Mouse (Mus musculus): ENCODE measurements at regions not wholly inside any gene's neighbourhood (a gene's known extent, or its start where the extent isn't known, plus 50 kb on each side); places are given as distances from the start of the nearest gene placed in this dataset.

DNA sequence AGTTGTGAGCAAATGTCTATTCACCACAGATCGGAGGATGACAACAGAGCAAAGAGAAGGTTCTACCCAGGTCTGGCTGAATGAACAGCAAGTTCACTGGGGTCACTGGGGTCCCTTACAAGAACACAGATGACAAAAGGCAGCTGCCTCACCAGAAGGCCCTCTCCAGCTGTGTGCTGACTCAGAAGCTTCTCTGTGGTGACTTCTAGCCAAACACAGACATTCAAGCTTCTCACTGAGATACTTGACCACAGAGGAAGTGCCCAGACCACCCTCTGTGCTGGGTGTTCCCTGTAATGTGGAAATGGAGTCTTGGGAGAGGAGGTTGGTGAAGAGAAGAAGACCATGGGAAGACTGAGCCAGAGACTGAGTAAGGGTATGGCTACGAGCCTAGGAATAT is 173.7 kb upstream of the Eef2kmt start:
- H3K27me3 ChIP-seq (ENCODE audit: control insufficient read depth, insufficient read depth, low read length), result no peaks in the 10 kb centered on the region
- ATAC-seq (ENCODE audit: low FRiP score, low TSS enrichment), result no peak
- no peak overlapping the region for H3K27ac ChIP-seq (replicated peaks)
- no peak for DNase-seq (ENCODE audit: low spot score)
- H3K4me2 ChIP-seq (replicated peaks; ENCODE audit: low read depth), result no peak overlapping the region
- 81% methylated on average over 2 of the region's 2 CpGs for WGBS
- H3K9ac ChIP-seq (ENCODE audit: low read length), result no peak overlapping the region
- TF ChIP-seq EP300 (optimal IDR thresholded peaks at IDR 0.05), result no peak
- TF ChIP-seq CTCF (IDR thresholded peaks at IDR 0.05; ENCODE audit: low read depth), result no peak
- H3K36me3 ChIP-seq (ENCODE audit: control insufficient read depth, insufficient read depth, low read length), result no peaks in the 10 kb centered on the region
- H3K9me3 ChIP-seq (ENCODE audit: control insufficient read depth, low read length), result no peaks in the 10 kb centered on the region
- no peak overlapping the region for H3K4me3 ChIP-seq (ENCODE audit: low read depth, low read length)
- no peaks in the 10 kb centered on the region for H3K4me1 ChIP-seq (replicated peaks; ENCODE audit: control insufficient read depth, insufficient read depth)

DNA sequence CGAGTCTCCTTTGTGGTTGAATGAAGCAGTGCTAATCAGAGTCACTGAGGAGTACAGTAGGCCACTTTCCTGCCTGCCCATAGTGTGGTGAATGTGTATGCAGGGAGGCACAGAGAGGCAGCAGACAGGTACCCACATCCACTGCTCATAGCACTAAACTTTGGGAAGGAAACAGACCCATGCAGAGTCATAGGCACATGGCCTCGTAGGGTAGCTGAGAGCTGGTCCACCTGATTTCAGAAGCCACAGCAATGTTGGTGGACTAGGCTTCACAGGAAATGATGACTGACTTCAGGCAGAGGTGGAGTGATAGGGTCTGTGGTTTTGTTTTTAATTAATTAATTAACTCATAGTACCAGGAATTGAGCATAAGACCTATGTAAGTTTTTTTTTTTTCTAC is 170.1 kb upstream of the Eef2kmt start:
- DNase-seq (ENCODE audit: low spot score), result no peak
- no peaks in the 10 kb centered on the region for H3K36me3 ChIP-seq (ENCODE audit: control insufficient read depth, insufficient read depth, low read length)
- no peaks in the 10 kb centered on the region for H3K4me1 ChIP-seq (replicated peaks; ENCODE audit: control insufficient read depth, insufficient read depth)
- H3K9me3 ChIP-seq (ENCODE audit: control insufficient read depth, low read length), result no peaks in the 10 kb centered on the region
- no peaks in the 10 kb centered on the region for H3K27me3 ChIP-seq (ENCODE audit: control insufficient read depth, insufficient read depth, low read length)
- 84% methylated on average over 2 of the region's 2 CpGs for WGBS
- TF ChIP-seq EP300 (optimal IDR thresholded peaks at IDR 0.05) (no peak), CTCF (IDR thresholded peaks at IDR 0.05; ENCODE audit: low read depth) (no peak)
- H3K9ac ChIP-seq (ENCODE audit: low read length), result no peak overlapping the region
- no peak overlapping the region for H3K27ac ChIP-seq (replicated peaks)
- no peak overlapping the region for H3K4me2 ChIP-seq (replicated peaks; ENCODE audit: low read depth)
- H3K4me3 ChIP-seq (ENCODE audit: low read depth, low read length), result no peak overlapping the region
- no peak for ATAC-seq (ENCODE audit: low FRiP score, low TSS enrichment)

DNA sequence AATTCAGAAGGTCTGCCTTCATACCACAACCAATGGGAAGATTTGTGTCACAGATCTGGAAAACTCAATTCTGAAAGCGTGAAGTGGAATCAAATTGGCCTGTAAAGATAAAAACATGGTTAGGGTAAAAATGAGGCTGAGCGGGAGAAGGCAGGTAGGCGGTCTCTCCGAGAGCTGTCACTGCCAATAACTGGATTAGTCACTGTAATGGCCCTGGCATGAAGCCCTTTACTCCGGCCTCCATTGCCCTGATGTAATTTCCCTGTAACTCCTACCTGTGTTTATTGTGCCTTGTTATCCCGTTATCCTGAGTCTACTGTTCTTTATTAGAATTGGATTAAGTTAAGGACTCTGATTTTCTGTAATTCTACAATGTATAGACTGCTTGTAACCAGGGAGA is 166.3 kb upstream of the Eef2kmt start:
- ATAC-seq (ENCODE audit: low FRiP score, low TSS enrichment), result no peak
- no peak for TF ChIP-seq CTCF (IDR thresholded peaks at IDR 0.05; ENCODE audit: low read depth)
- no peak for TF ChIP-seq EP300 (optimal IDR thresholded peaks at IDR 0.05)
- H3K4me3 ChIP-seq (ENCODE audit: low read depth, low read length), result no peak overlapping the region

DNA sequence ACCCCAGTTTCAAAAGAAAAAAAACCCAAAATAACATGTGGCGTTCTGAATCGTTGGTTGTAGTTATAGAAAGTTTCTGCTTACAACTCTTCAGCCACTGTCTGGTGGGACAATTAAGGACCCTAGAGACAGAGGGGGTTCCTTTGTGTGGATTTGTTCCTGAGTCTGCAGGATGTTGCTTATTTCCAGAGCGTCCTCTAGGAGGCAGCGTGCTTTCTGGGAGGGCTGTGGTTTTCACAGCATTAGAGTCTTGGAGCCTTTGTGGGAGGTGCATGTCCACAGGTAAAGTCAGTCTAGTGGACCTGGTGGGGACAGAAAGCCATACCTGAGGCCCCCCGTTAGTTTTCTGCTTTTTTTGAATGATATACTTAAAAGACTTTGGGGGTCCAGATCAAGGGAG is 165.8 kb upstream of the Eef2kmt start:
- DNase-seq (ENCODE audit: low spot score), result no peak
- WGBS, result 76% methylated on average over 5 of the region's 5 CpGs
- no peak for ATAC-seq (ENCODE audit: low FRiP score, low TSS enrichment)

More for the DNA sequence above, 166.3 kb upstream of the Eef2kmt start:
- 73% methylated on average over 6 of the region's 6 CpGs for WGBS
- Histone ChIP-seq H3K27ac (replicated peaks) (no peak overlapping the region), H3K36me3 (ENCODE audit: control insufficient read depth, insufficient read depth, low read length) (no peaks in the 10 kb centered on the region), H3K9ac (ENCODE audit: low read length) (no peak overlapping the region), H3K27me3 (ENCODE audit: control insufficient read depth, insufficient read depth, low read length) (no peaks in the 10 kb centered on the region), H3K4me2 (replicated peaks; ENCODE audit: low read depth) (no peak overlapping the region), H3K4me1 (replicated peaks; ENCODE audit: control insufficient read depth, insufficient read depth) (no peaks in the 10 kb centered on the region), H3K9me3 (ENCODE audit: control insufficient read depth, low read length) (no peaks in the 10 kb centered on the region)
- no peak for DNase-seq (ENCODE audit: low spot score)

DNA sequence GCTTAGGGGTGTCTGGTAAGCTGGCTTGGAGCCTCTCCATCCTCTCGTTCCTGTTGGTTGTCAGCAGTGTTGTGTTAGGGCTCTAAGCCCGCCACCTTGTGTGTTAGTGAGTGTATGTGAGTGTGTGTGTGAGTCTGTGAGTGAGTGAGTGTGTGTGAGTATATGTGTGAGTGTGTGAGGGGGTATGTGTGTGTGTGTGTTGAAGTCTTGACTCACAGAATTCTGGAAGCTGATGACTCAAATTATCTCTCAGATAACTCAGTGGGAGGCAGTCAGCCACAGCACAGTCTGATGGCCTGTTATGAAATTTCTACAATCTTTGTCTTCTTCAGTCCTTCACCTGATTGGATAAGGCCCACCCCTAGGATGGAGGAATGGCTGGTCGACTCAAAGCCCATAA is 163.7 kb upstream of the Eef2kmt start:
- H3K27me3 ChIP-seq (ENCODE audit: control insufficient read depth, insufficient read depth, low read length), result no peaks in the 10 kb centered on the region
- H3K27ac ChIP-seq (replicated peaks), result no peak overlapping the region
- DNase-seq (ENCODE audit: low spot score) (no peak), ATAC-seq (ENCODE audit: low FRiP score, low TSS enrichment) (no peak)
- WGBS, result 74% methylated on average over 3 of the region's 3 CpGs
- no peak overlapping the region for H3K4me3 ChIP-seq (ENCODE audit: low read depth, low read length)
- TF ChIP-seq CTCF (IDR thresholded peaks at IDR 0.05; ENCODE audit: low read depth) (no peak), EP300 (optimal IDR thresholded peaks at IDR 0.05) (no peak)
- H3K9me3 ChIP-seq (ENCODE audit: control insufficient read depth, low read length), result no peaks in the 10 kb centered on the region
- H3K4me2 ChIP-seq (replicated peaks; ENCODE audit: low read depth), result no peak overlapping the region
- H3K9ac ChIP-seq (ENCODE audit: low read length), result no peak overlapping the region
- no peaks in the 10 kb centered on the region for H3K4me1 ChIP-seq (replicated peaks; ENCODE audit: control insufficient read depth, insufficient read depth)
- H3K36me3 ChIP-seq (ENCODE audit: control insufficient read depth, insufficient read depth, low read length), result no peaks in the 10 kb centered on the region

More for the DNA sequence above, 165.8 kb upstream of the Eef2kmt start:
- H3K4me2 ChIP-seq (replicated peaks; ENCODE audit: low read depth), result no peak overlapping the region
- H3K9me3 ChIP-seq (ENCODE audit: control insufficient read depth, low read length), result no peaks in the 10 kb centered on the region
- no peak overlapping the region for H3K4me3 ChIP-seq (ENCODE audit: low read depth, low read length)
- H3K27ac ChIP-seq (replicated peaks), result no peak overlapping the region
- no peaks in the 10 kb centered on the region for H3K27me3 ChIP-seq (ENCODE audit: control insufficient read depth, insufficient read depth, low read length)
- no peaks in the 10 kb centered on the region for H3K4me1 ChIP-seq (replicated peaks; ENCODE audit: control insufficient read depth, insufficient read depth)
- no peak overlapping the region for H3K9ac ChIP-seq (ENCODE audit: low read length)
- H3K36me3 ChIP-seq (ENCODE audit: control insufficient read depth, insufficient read depth, low read length), result no peaks in the 10 kb centered on the region
- TF ChIP-seq EP300 (optimal IDR thresholded peaks at IDR 0.05) (no peak), CTCF (IDR thresholded peaks at IDR 0.05; ENCODE audit: low read depth) (no peak)

DNA sequence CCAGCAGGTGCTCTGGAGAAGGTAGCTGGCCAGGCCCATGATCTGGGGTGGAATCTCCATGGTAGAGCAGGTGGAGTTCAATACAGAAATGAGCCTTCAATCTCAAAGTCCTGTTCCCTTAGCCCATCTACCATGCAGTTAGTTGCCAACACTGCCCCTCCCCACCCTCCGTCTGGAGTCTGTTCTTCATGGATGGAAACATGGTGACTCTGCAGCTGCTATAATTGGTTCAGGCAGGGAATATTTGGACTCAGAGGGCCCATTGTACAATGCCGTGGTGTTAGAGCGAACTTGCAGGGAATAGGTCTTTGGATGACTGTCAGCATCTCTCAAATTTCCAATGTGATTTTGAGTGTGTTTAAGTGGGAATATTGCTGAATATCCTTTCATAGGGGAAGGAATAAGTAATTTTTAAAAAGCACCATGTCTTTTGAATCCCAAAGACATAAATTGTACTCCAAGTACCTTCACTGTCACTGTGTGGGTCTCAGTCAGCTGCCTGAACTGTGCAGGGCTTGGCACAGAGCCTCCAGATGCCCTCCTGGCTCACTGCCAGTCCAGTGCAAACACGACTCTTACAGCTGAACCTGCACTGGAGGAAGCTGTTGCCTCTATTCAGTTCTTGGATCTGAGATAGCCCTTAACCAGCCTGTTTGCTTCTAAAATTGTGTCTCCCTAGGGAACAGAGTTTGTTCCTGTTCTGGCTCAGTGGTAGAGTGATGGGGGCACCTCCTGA is 162.8 kb upstream of the Eef2kmt start:
- Histone ChIP-seq H3K36me3 (ENCODE audit: control insufficient read depth, insufficient read depth, low read length) (no peaks in the 10 kb centered on the region), H3K9me3 (ENCODE audit: control insufficient read depth, low read length) (no peaks in the 10 kb centered on the region), H3K4me2 (replicated peaks; ENCODE audit: low read depth) (no peak overlapping the region), H3K4me1 (replicated peaks; ENCODE audit: control insufficient read depth, insufficient read depth) (no peaks in the 10 kb centered on the region), H3K27me3 (ENCODE audit: control insufficient read depth, insufficient read depth, low read length) (no peaks in the 10 kb centered on the region), H3K27ac (replicated peaks) (no peak overlapping the region), H3K4me3 (ENCODE audit: low read depth, low read length) (no peak overlapping the region), H3K9ac (ENCODE audit: low read length) (no peak overlapping the region)
- no peak; the same call in 1 of the 2 replicates for ATAC-seq (ENCODE audit: low FRiP score, low TSS enrichment)
- peak; percentile 53 for DNase-seq (ENCODE audit: low spot score)
- no peak for TF ChIP-seq CTCF (IDR thresholded peaks at IDR 0.05; ENCODE audit: low read depth)
- TF ChIP-seq EP300 (optimal IDR thresholded peaks at IDR 0.05), result no peak
- 54% methylated on average over 4 of the region's 4 CpGs for WGBS

Measured in stomach, postnatal 0 days (tissue).